Mouse (Mus musculus) megakaryocyte, embryonic 14.5 days (primary cell): Measurements from ENCODE around the gene Cybrd1.

Source experiments
- FLI1 ChIP-seq: IDR thresholded peaks from 2 replicates; pipeline ENCODE4 v1.6.1; 2012; ENCODE audit warnings: low read length, inconsistent platforms, mixed read lengths
- GATA1 ChIP-seq: IDR thresholded peaks from 3 replicates; pipeline ENCODE4 v1.6.1; 2012; ENCODE audit warnings: mixed read lengths, low read length, inconsistent platforms, borderline replicate concordance

- TF ChIP-seq GATA1 (no peak), FLI1 (no peak)
Observed at GRCm38 (mm10) chr2:71167211-71167610, 49.5 kb downstream of the Cybrd1 start.
